Mouse (Mus musculus) lung, postnatal 4 days (tissue): Measurements from ENCODE around the gene 1700001O22Rik.
A peak's percentile ranks its signal among the peaks of the same experiment; 100 is the strongest.

Source experiments
- DNase-seq, 2 experiments: peaks; one replicate each; pipeline ENCODE4 v3.0.0; 2021

1700001O22Rik gene

GRCm38 (mm10) chr2:30803604-30804003 is at the start of gene 1700001O22Rik:
TSS of gene 1700001O22Rik (minus strand) at chr2:30803661.
- no peak for DNase-seq

- DNase-seq, result peak; percentile 25 to 38
These were observed 49.4 kb upstream of the 1700001O22Rik start for GRCm38 (mm10) chr2:30852771-30853313.

GRCm38 (mm10) chr2:30850581-30850980 is 47.1 kb upstream of the 1700001O22Rik start:
- peak in 1 of 2 experiments; percentile 69 for DNase-seq

- DNase-seq, result no peak
These were observed 44.7 kb upstream of the 1700001O22Rik start for GRCm38 (mm10) chr2:30848184-30848583.

GRCm38 (mm10) chr2:30846723-30847122 is 43.3 kb upstream of the 1700001O22Rik start:
- DNase-seq, result no peak

- DNase-seq, result no peak
These were observed 42.8 kb upstream of the 1700001O22Rik start for GRCm38 (mm10) chr2:30846236-30846635.

- DNase-seq, result peak; percentile 39 to 67
These were observed 42.0 kb upstream of the 1700001O22Rik start for GRCm38 (mm10) chr2:30845152-30846070.

GRCm38 (mm10) chr2:30842615-30843014 is 39.2 kb upstream of the 1700001O22Rik start:
- no peak for DNase-seq

GRCm38 (mm10) chr2:30836238-30836990 is 33.0 kb upstream of the 1700001O22Rik start:
- DNase-seq, result no peak

GRCm38 (mm10) chr2:30834373-30835022 is 31.0 kb upstream of the 1700001O22Rik start, which contains the start of gene Prrx2:
TSS of gene Prrx2 (plus strand) at chr2:30834972.
- no peak for DNase-seq

GRCm38 (mm10) chr2:30833644-30834043 is 30.2 kb upstream of the 1700001O22Rik start:
- DNase-seq, result no peak

GRCm38 (mm10) chr2:30830283-30830795 is 26.9 kb upstream of the 1700001O22Rik start, which contains the start of gene Asb6:
TSS of gene Asb6 (minus strand) at chr2:30830333.
- no peak for DNase-seq

GRCm38 (mm10) chr2:30829315-30829714 is 25.9 kb upstream of the 1700001O22Rik start:
- DNase-seq, result peak; percentile 50 to 65

- peak; percentile 95 to 98 for DNase-seq
These were observed 24.5 kb upstream of the 1700001O22Rik start for GRCm38 (mm10) chr2:30827749-30828475.

- peak; percentile 72 to 75 for DNase-seq
These were observed 23.6 kb upstream of the 1700001O22Rik start for GRCm38 (mm10) chr2:30826825-30827748.

GRCm38 (mm10) chr2:30823385-30824153 is 20.1 kb upstream of the 1700001O22Rik start:
- peak; percentile 80 to 94 for DNase-seq

- DNase-seq, result no peak
These were observed 19.0 kb upstream of the 1700001O22Rik start for GRCm38 (mm10) chr2:30822460-30822859.

- DNase-seq, result no peak
These were observed 17.6 kb upstream of the 1700001O22Rik start for GRCm38 (mm10) chr2:30821073-30821472.

GRCm38 (mm10) chr2:30819873-30820272 is 16.4 kb upstream of the 1700001O22Rik start:
- no peak for DNase-seq

- no peak for DNase-seq
These were observed 12.9 kb upstream of the 1700001O22Rik start for GRCm38 (mm10) chr2:30816383-30816782.
